Mouse (Mus musculus): ENCODE measurements around the gene AA467197. TPM values are rescaled to one million over a fixed set of nuclear protein-coding genes. Genes with fewer than 3 reads are reported as not detected.

Gene AA467197
- total RNA-seq, 4 experiments from 2014 or later = 0.38 TPM; not detected in 3

DNA sequence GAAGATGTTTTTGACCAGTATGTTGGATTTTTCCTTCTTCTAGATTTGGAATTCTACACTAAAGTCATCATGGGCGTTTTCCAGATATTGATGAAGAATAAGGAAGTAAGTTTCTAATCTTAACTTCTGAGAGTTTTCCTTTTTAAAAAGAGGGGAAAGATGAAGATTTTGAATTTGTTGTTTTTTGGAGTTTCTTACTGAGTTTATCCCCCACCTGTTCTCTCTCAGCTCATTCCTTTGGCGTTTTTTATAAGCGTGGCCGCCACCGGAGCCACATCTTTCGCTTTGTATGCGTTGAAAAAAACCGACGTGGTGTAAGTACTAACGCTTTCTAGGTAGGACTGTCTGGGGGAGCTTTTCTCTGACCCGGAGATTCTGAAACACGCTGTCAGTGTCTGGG, 1.2 kb downstream of the AA467197 start:
- no peak for DNase-seq (ENCODE audit: low spot score in 2 of 2)

DNA sequence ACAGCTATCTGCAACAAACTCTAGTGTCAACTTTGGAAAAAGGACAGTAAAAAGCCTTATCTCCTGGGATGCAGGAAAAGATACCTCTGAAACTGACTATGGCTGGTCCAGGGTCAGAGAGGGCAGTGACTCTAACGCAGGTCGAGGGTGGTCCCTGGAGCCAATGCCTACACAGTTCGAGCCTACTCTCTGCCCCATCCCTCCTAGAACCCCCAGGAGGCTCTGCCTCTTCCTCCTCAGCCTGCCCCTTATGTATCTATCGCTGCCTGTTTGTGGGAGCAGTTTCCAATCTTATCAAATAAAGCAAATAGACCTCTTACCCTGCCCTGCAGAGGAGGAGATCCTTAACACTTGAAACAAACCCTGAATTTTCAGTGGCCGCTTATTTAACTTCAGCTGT, 1.9 kb downstream of the AA467197 start:
- no peak for DNase-seq (ENCODE audit: low spot score in 2 of 2)

DNA sequence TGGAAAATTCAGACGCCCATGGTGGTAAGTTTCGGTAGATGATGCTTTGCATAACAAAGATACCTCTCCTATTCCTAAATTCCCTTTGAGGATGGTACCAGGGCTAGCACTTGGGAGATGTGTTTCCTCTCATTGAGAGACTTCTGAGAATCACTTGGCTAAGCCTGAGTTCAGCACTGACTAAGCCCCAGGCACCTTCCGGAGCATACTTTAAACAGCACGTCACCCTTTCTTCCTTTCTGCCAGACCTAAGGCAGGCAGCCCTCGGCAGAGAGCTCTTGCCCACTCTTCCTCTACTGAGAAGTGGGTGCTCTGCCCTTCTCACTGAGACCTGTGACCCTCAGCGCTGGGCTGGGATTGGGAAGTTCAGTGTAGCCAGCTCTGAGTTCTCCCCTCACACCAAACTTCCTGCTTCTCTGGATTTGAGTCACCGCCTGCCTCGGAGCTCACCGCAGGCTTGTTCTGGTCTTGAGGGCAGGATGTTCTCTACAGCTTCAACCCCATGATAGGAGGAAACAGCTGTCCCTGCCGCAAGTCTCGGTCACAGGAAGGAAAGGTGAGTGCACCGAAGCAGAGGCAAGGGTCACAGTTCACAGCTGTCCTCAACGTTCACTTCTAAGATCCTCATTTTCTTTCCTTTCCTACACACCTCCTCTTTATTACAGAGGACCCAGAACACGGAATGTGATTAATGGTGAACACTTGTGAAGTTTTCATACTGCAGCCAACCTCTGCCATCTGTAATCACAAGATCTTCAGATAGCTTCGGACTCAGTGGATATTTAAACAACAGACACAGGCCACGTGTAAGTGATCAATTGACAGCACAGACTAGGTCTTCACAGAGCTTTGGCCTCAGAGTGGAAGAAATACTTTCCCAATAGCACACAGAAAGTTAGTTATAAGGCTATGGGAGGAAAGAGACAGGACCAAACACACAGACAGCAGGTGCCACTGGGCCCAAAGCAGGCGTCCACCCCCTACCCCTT, 15.6 kb downstream of the AA467197 start:
- DNase-seq (ENCODE audit: low spot score in 2 of 2) = no peak

DNA sequence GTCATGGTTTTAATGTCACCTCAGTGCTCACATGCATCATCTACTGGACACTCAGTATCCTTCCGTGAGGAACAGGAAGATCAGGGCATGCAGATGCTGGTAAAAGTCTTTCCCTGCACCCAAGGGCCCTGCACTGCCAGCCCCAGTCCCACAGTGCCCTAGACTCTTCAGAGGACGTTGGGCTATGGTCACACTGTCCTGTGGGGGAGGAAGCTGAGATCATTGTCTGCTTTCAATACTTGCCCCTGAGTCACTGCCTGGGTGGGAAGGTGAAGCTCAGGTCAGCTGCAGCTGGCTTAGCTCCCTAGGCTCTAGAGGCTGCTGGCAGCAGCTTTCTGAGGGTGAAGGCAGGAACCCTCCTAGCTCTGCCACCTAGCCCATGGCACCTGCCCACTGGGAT, 19.3 kb downstream of the AA467197 start:
- DNase-seq (ENCODE audit: low spot score in 2 of 2) = no peak

DNA sequence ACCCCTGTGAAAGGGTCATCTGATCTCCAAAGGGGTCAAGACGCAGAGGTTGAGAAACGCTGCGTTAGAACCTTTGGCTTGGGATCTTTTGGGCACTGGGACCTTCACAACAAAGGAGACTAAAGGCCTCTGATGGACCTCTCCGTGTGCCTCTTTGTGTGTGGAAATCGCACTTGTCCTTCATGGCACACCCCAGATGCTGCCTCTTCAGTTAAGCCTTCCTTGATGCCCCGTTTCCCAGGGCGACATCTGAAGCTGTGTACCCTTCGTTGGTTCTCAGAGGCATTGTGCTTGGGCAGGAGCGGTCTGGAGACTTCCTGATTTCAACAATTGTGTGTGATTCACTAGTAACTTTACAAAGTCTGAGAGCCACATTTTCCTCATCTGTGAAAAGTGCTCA, 20.0 kb downstream of the AA467197 start:
- no peak for DNase-seq (ENCODE audit: low spot score in 2 of 2)

DNA sequence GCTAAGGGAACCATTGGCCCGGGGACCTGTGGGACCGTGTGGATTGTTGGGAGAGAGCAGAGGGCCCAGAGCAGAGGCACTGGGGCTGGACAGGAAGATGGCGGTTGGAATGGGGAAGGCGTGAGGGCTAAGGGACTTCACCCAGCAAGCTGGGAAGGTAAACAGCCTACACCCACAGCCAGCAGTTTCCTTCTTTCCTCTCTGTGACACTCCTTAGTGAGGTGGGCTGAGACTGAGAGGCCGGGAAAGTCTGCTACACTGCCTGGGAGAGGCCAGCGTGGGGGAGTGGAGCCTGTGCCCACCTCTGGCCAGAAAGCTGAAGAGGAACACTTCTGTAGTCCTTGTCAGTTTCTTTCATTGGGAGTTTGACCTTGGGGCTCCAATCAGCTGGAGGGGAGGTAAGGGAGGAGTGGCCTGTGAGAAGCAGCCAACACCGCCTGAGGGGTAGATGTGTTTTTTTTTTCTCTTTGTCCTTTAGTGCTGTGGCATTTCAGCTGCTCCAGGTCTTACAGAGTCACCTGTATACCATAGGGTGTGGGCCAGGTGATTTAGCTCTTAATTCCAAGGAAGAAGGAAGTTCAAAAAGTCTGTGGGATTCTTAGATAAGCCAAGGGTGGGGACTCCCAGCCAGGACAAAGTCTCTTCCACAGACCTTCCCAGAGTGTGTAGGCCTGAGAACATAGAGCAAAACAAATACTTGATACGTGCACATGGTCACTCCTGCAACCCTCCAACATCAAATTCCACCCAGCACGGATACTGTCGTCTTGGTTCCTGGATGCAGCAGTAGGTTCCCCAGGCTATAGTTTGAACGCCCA, 21.1 kb downstream of the AA467197 start:
- no peak for DNase-seq (ENCODE audit: low spot score in 2 of 2)

DNA sequence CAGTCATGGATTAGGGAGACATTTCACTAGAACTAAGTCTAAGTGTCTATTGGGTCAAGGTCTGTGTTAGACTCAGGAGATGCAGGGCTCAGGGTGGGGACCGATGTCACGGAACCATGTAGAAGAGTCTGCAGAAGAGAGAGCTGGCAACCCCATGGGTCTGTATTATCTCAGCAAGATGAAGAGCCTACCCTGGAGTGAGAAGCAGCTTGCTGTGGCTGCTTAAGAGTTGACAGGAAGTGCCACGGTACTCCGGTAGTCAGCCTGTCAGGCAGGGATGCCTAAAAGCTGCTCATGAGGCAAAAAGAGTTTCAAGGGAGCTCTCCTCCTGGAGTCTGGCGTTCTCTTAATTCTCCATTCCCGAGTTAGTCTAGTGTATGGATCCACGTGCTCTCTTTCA, 23.0 kb downstream of the AA467197 start:
- DNase-seq (ENCODE audit: low spot score in 2 of 2) = no peak

DNA sequence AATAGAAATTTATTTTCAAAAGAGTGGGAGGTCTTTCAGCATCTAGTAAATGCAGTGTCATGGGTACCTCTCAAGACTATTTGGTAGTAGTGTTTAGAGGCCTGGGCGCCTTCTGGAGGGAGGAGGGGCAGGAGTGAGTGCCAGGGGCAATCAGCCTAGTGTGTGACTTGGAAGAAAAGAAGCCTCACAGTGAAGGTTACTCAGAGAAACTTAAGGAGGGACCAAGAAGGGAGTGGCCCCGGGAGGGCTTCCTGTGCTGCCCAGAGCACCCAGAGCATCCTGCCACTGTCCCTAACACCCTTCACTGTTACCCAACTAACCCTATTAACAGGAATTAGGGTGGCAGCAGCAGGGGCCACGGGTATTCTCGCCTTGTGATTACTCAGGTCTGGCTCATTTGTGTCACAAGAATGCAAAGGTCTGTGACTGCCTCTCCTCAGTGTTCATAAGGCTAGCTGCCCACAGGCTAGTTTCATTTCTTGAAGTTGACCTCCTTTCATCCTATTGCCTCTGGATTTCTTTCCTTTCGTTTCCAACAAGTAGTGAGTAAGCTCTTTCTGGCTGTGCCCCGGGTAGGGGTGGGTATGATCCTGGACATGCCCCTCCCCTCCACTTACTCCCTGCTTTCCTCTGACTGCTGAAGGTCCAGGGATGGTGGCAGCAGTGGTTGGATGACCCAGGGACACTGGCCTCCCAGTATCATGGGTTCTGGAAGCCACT, 28.6 kb downstream of the AA467197 start:
- DNase-seq (ENCODE audit: low spot score in 2 of 2) = no peak

DNA sequence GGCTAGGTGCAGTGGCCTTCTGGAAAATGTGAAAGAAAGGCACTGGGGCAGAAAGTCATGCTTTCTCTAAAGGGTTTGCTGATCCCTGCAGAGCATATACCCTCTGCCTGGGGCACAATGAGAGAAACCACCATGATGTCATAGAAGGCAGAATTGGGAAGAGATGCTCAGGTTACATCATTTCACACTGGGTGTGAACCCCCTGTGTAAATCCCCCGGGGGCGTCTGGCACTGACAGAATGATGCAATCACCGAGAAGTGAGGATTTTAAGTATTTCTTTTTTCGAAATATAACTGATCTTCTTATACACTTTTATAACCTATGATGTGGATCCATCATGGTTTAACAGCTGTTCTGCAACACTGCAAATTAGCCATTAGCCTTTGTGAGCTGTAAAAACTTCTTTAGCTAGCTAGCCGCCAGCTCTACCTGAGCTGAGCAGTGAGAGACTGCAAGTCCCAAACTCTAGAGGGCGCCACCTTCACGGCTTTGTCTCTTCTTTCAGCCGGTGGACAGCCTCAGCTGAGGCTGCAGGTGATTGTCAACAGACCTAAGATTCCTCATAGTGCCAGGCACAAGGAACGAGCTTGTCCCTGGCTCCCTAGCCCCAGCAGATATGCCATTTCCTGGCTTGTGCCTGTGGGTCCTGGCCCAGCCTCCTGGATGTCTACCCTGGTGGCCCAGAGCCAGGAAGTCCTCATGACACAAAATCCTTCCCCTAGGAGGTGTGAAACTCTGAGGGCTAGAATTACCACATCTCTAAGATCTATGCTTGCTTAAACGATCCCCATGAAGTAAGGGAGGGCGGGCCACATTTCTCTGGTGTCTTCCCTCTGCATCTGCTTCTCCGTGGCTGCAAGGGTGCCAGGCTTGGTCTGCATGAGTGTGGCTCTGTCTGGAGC, 29.4 kb downstream of the AA467197 start:
- peak in 1 of 2 experiments; percentile 17 for DNase-seq (ENCODE audit: low spot score in 2 of 2)

DNA sequence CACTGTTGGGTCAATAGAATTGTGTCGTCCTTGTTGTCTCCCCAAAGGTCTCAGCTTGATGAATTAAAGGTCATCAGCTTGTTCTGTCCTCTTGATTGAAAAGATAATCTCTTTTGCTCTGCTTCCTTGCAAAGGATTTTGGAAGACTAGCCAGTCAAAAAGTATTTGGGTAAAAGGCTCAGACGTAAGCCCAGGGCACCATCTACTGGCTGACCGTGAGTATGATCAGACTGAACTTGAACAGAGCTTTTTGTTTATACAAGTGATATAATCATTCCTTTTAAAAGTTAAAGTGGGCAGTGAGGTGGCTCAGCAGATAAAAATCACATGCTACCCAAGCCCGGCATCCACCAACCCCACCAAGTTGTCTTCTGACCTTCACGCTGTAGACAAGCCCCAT, 31.1 kb downstream of the AA467197 start:
- no peak for DNase-seq (ENCODE audit: low spot score in 2 of 2)

DNA sequence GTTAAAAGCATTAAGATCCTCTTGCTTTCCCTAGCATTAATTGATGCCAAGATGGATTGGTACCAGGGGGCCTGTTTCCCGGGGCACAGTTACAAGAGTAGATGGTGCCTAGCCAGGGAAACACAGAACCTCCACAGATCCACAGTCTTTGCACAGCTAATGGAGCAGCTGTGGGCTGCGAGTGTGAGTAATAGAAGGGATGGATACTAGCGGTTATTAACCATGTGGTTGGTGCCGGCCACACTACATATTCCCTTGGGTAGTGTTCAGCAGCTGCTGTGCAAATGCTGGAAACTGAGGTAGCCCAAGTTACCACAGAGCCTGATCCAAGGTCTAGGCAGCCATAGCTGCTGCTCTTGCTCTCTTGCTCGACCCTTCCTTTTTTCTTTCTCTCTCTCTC, 34.9 kb downstream of the AA467197 start:
- no peak for DNase-seq (ENCODE audit: low spot score in 2 of 2)

DNA sequence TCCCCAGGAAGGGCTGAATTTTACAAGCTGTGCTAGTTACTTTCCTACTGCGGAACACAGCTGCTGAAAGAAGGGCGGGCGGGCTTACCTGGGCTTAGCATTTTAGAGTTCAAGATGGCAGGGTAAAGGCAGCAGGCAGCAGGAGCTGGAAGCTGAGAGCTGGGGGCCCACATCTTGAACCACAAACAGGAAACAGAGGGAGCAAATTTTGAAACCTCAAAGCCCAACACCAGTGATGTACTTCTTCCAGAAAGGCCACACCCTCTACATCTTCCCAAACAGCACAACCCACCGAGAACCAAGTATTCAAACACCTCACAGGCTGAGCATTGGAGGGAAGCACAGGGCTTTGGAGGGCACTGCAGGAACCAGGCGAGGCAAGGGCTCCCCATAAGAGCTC, 36.1 kb downstream of the AA467197 start:
- DNase-seq (ENCODE audit: low spot score in 2 of 2) = no peak

DNA sequence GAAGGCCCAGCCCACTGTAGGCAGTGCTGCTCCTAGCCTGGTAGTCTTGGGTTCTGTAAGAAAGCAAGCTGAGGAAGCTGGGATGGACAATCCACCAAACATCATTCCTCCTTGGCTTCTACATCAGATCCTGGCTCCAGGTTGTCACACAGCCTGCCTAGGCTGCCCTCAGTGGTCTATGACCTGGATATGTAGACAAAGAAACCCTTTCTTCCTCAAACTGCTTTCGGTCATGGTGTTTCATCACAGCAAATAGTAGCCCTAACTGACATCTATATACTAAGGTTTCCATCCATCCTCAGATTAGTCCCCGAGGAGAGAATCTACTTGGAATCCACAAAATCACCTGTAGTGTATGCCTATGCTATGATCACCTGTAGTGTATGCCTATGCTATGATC, 38.3 kb downstream of the AA467197 start:
- no peak for DNase-seq (ENCODE audit: low spot score in 2 of 2)

DNA sequence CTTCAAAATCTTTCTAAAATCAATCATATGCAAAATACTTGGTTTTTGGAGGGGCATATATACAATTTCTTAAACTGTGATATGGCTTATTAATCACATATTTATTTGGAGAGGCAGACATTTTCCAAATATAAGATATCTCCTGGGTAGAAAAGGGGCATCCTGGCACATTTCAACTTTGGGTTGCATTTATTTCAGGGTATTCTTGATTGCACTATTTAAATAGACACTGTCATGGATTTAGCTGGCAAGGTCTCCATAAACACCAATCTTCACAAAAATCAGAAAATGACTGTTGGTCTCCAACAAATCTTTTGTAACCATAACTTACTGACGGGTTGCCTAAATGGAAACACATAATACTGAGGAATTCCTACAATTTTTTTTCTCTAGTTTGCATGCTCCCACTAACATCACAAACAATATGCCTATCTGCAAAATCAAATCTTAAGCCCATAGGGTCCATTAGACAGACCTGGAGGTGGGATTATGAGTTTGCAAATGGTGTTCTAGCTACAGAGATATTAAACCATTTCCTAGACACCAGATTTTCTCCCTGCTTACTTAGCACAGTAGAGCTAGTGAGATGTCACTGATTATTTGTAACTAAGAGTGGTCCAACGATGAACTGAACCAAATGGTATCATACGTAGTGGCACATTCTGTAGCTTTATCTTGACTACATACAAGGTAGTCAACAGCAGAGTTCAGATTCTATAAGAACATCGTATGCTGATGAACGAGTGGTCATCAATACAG, 44.8 kb downstream of the AA467197 start:
- no peak for DNase-seq (ENCODE audit: low spot score in 2 of 2)

DNA sequence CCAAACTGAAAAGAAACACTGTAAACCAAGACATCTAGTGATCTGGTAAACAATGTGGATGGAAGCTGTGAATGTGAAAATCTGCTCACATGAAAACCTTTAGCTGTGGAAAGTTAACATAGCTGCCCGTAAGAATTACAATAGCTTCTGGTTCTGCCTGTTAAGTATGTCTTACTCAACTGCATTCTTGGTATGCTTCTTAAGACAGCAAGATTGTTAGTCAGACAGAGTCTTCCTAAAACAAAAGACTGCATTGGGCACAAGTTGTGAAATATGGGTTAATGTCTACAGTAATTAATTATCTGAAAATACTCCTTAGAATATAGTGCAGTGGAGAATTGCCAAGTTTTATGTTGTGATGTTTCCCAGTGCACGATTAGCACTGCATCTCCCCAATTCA, 45.7 kb downstream of the AA467197 start:
- DNase-seq (ENCODE audit: low spot score in 2 of 2) = no peak

DNA sequence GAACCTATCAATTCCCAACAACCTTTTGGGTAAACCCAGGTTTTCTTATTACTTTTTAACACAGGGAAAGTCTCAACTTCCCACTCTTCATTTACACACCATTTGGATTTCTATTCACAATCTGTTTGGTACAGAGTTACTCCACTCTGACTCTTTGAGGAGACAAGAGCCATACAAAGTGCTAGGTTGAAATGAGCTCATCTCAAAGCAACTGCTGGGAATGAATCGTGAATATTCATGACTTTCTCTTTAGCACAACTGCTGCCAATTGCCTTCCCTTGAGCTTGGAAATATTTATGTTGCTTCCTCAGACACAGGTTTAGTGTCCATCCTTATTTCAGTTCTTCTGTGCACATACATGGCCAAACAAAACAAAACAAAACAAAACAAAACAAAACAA, 46.9 kb downstream of the AA467197 start:
- DNase-seq (ENCODE audit: low spot score in 2 of 2) = no peak

DNA sequence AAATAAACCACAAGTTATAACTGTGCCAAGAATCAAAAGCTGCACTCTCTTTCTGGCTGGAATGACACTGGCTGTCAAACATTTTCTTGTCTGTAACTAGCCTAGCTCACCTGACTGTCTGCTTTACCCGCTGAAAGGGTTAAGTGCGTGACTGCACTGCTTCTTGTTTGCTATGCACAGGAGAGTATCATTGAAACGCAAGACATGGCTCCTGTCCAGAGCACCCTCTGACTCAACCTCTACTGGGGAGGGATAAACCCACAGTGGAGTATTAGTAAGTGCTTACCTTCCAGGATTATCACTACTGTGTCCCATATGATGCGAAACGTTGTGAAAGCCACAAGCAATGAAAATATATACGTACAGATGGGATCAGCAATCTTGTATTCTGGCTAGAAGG, 49.9 kb downstream of the AA467197 start:
- no peak for DNase-seq (ENCODE audit: low spot score in 2 of 2)
